In the genomic region with DNA sequence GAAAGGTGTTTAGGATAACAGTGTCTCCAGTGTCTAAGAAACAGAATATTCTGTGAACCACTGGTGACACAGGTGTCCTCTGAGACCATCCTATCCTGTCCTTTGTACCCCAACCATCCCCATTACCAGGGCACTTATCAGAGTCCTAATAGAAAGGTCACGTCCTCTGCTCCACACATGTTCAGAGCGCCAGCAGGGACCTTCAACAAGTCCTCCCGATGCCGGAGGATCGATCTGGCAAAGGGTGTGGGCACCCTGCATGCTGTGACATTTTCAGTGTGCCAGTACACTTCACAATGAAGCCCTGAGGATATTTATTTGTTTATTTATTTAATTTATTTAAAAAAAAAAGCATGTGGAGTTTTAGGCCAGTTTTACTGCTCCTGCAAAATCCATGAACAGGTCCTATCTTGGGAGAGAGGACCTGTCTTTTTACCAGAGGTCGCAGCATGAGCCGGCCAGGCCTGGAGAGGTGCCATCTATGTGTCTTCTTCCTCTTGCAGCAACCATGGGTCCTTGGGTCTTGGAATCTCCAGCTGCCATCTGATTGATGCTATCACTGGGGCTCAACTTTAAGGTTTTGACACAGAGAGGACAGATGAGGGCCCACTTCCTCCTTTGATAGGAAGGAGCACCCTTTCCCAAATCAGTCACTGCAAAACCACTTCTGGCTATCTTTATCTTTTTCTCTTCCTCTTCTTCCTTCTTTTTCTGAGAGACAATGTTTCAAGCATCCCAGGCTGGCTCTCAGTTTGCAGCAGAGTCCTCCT, we compare ENCODE assay signal across 25 mouse cellular contexts. TPM values are rescaled to one million over a fixed set of nuclear protein-coding genes. Genes with fewer than 3 reads are reported as not detected.
DNase-seq lines count a peak whose midpoint lies in the region; ATAC-seq and TF ChIP-seq lines count a peak whose summit lies in the region.
"Had no signal": no experiment of that assay in that cellular context is flagged by ENCODE, and none has a peak within 500 bp of the region (broad histone marks: within the 10 kb centered on the region; RNA-seq: fewer than 3 reads in every experiment).

No protein-coding gene starts in this region.

- H3K27me3 ChIP-seq in liver, adult 2 months (ENCODE audit: control insufficient read depth, insufficient read depth, low read length), result no peaks in the 10 kb centered on the region
- no peaks in the 10 kb centered on the region for H3K27me3 ChIP-seq in liver, postnatal 0 days (ENCODE audit: insufficient read depth, low read length)
- no peaks in the 10 kb centered on the region for H3K27me3 ChIP-seq in embryonic facial prominence, embryonic 12.5 days
- no peaks in the 10 kb centered on the region for H3K27me3 ChIP-seq in liver, embryonic 12.5 days (replicated peaks)
- H3K27me3 ChIP-seq: embryonic facial prominence, embryonic 15.5 days; stomach, embryonic 15.5 days had no signal

- no peak overlapping the region for H3K4me2 ChIP-seq in liver, postnatal 0 days (ENCODE audit: low read depth, low read length)
- no peak overlapping the region for H3K4me2 ChIP-seq in embryonic facial prominence, embryonic 12.5 days (replicated peaks)
- H3K4me2 ChIP-seq in liver, embryonic 12.5 days, result peak overlapping the region; percentile 53
- H3K4me2 ChIP-seq: neural tube, embryonic 15.5 days had no signal

- H3K79me2 ChIP-seq in liver, adult 2 months (ENCODE audit: control insufficient read depth, insufficient read depth, low read length), result no peaks in the 10 kb centered on the region

- no peak overlapping the region for H3K4me3 ChIP-seq in liver, adult 2 months (ENCODE audit: insufficient read depth, low read depth, low read length)
- no peak overlapping the region for H3K4me3 ChIP-seq in liver, postnatal 0 days (ENCODE audit: low read depth, low read length)
- no peak overlapping the region for H3K4me3 ChIP-seq in embryonic facial prominence, embryonic 12.5 days
- no peak overlapping the region for H3K4me3 ChIP-seq in liver, embryonic 12.5 days
- H3K4me3 ChIP-seq: embryonic facial prominence, embryonic 15.5 days; neural tube, embryonic 15.5 days; stomach, embryonic 15.5 days had no signal

- no peak for ATAC-seq in liver, postnatal 0 days
- ATAC-seq in embryonic facial prominence, embryonic 12.5 days (ENCODE audit: insufficient number of reproducible peaks, insufficient read depth, low FRiP score, low TSS enrichment), result no peak
- ATAC-seq in liver, embryonic 12.5 days, result no peak
- ATAC-seq: activated CD4-positive, CD25-positive, alpha-beta regulatory T cell, adult 4 months; inflammation-experienced regulatory T-cells, adult 6 months; midbrain, embryonic 16.5 days had no signal

- peak overlapping the region; percentile 43 for H3K27ac ChIP-seq in liver, adult 2 months (replicated peaks; ENCODE audit: insufficient read depth, low read depth, low read length)
- H3K27ac ChIP-seq in liver, postnatal 0 days (ENCODE audit: low read depth), result no peak overlapping the region
- peak overlapping the region; percentile 78 for H3K27ac ChIP-seq in embryonic facial prominence, embryonic 12.5 days
- peak overlapping the region; percentile 52; the same call in 1 of the 2 replicates for H3K27ac ChIP-seq in liver, embryonic 12.5 days
- H3K27ac ChIP-seq: heart, embryonic 15.5 days; neural tube, embryonic 15.5 days; stomach, embryonic 15.5 days had no signal

- no peak for TF ChIP-seq CTCF in liver, adult 2 months (IDR thresholded peaks at IDR 0.05; ENCODE audit: low read depth, low read length)
- no peak for TF ChIP-seq CTCF in liver, postnatal 0 days (IDR thresholded peaks at IDR 0.05; ENCODE audit: low read depth)

- no peak for TF ChIP-seq POLR2A in liver, adult 2 months (IDR thresholded peaks at IDR 0.05; ENCODE audit: extremely low read depth, insufficient read depth, low read length)

- TF ChIP-seq EP300 in liver, postnatal 0 days (IDR thresholded peaks at IDR 0.05; ENCODE audit: low read depth), result no peak

- intact Hi-C loops in gastrocnemius, postnatal 36 days (cut with DNase I), result no loop called here

- H3K36me3 ChIP-seq in liver, adult 2 months (ENCODE audit: control insufficient read depth, insufficient read depth, low read length), result no peaks in the 10 kb centered on the region
- no peaks in the 10 kb centered on the region for H3K36me3 ChIP-seq in liver, postnatal 0 days (replicated peaks; ENCODE audit: insufficient read depth, low read length)
- no peaks in the 10 kb centered on the region for H3K36me3 ChIP-seq in embryonic facial prominence, embryonic 12.5 days
- H3K36me3 ChIP-seq in liver, embryonic 12.5 days, result no peaks in the 10 kb centered on the region
- H3K36me3 ChIP-seq: embryonic facial prominence, embryonic 15.5 days; heart, embryonic 15.5 days; neural tube, embryonic 15.5 days; stomach, embryonic 15.5 days had no signal

- 28% methylated on average over 7 of the region's 7 CpGs for WGBS in liver, adult 2 months
- WGBS in liver, postnatal 0 days (ENCODE audit: insufficient replicate concordance), result 48% methylated on average over 7 of the region's 7 CpGs
- WGBS in embryonic facial prominence, embryonic 12.5 days, result 90% methylated on average over 7 of the region's 7 CpGs
- WGBS in liver, embryonic 12.5 days (ENCODE audit: insufficient replicate concordance), result 53% methylated on average over 7 of the region's 7 CpGs

- H3K4me1 ChIP-seq in liver, adult 2 months (ENCODE audit: control insufficient read depth, insufficient read depth, low read length), result peaks cover 9% of the 10 kb centered on the region
- H3K4me1 ChIP-seq in liver, postnatal 0 days (ENCODE audit: insufficient read depth), result peaks cover 39% of the 10 kb centered on the region
- peaks cover 25% of the 10 kb centered on the region for H3K4me1 ChIP-seq in embryonic facial prominence, embryonic 12.5 days
- peaks cover 73% of the 10 kb centered on the region for H3K4me1 ChIP-seq in liver, embryonic 12.5 days
- H3K4me1 ChIP-seq: neural tube, embryonic 15.5 days had no signal

- peak; percentile 91 for DNase-seq in liver, adult 2 months (ENCODE audit: extremely low read depth, low read depth, low spot score)
- no peak for DNase-seq in liver, postnatal 0 days
- no peak for DNase-seq in right cerebral cortex, adult 18-20 months
- no peak for DNase-seq in gastrocnemius, postnatal 36 days
- DNase-seq in ovary, postnatal 36 days (ENCODE audit: low spot score), result no peak
- DNase-seq: adrenal gland, postnatal 10 days; cerebellum, adult 9-10 months; heart, postnatal 4 days; kidney, adult 2 months; kidney, postnatal 25 days; lung, postnatal 14 days; right cerebral cortex, postnatal 25 days; thymus, adult 18-20 months had no signal

- H3K9me3 ChIP-seq in liver, postnatal 0 days (ENCODE audit: low read length), result no peaks in the 10 kb centered on the region
- H3K9me3 ChIP-seq in embryonic facial prominence, embryonic 12.5 days, result no peaks in the 10 kb centered on the region
- H3K9me3 ChIP-seq in liver, embryonic 12.5 days (replicated peaks), result no peaks in the 10 kb centered on the region
- H3K9me3 ChIP-seq: embryonic facial prominence, embryonic 15.5 days; heart, embryonic 15.5 days; neural tube, embryonic 15.5 days; stomach, embryonic 15.5 days had no signal

- H3K9ac ChIP-seq in liver, adult 2 months (ENCODE audit: low read depth, low read length), result no peak overlapping the region
- H3K9ac ChIP-seq in liver, postnatal 0 days (replicated peaks), result no peak overlapping the region
- H3K9ac ChIP-seq in embryonic facial prominence, embryonic 12.5 days, result no peak overlapping the region
- H3K9ac ChIP-seq in liver, embryonic 12.5 days, result 0 out of 2 replicates have a peak overlapping the region, but pooled peaks have one; percentile 24
- H3K9ac ChIP-seq: embryonic facial prominence, embryonic 15.5 days; heart, embryonic 15.5 days; neural tube, embryonic 15.5 days; stomach, embryonic 15.5 days had no signal

RNA-seq across cellular contexts. Expression of gene Oaf, which starts 6.3 kb away (rescaled TPM):
- total RNA-seq in liver, adult 2 months (2014; rRNA removed), result 237 and 289 TPM in 2 replicates
- 243 and 326 TPM in 2 replicates for polyA plus RNA-seq in liver, adult 2 months (2012; rRNA removed)
- polyA plus RNA-seq in liver, postnatal 0 days (2015; fragmentation: Nextera tagmentation; extraction: Ambion mirVana), result 59.3 and 70.0 TPM in 2 replicates
- polyA plus RNA-seq in embryonic facial prominence, embryonic 12.5 days (2016; fragmentation: Nextera tagmentation; extraction: Ambion mirVana), result 89.3 and 106 TPM in 2 replicates
- 37.8 and 44.1 TPM in 2 replicates for polyA plus RNA-seq in liver, embryonic 12.5 days (2016; fragmentation: Nextera tagmentation; extraction: Ambion mirVana)
- total RNA-seq in gastrocnemius, postnatal 36 days (2021), result 10 to 100 TPM in 1 of 2 experiments, 1 to 10 TPM in 1; 5.4 to 10.7 TPM

RNA-seq across cellular contexts. Expression of gene Pou2f3, which starts 35.8 kb away (rescaled TPM):
- total RNA-seq in liver, adult 2 months (2014; rRNA removed), result not detected in 2 replicates
- not detected in 2 replicates for polyA plus RNA-seq in liver, adult 2 months (2012; rRNA removed)
- 0.05 TPM in 1 of 2 replicates, not detected in the other for polyA plus RNA-seq in liver, postnatal 0 days (2015; fragmentation: Nextera tagmentation; extraction: Ambion mirVana)
- 0.18 TPM in 1 of 2 replicates, not detected in the other for polyA plus RNA-seq in embryonic facial prominence, embryonic 12.5 days (2016; fragmentation: Nextera tagmentation; extraction: Ambion mirVana)
- not detected in 2 replicates for polyA plus RNA-seq in liver, embryonic 12.5 days (2016; fragmentation: Nextera tagmentation; extraction: Ambion mirVana)
- total RNA-seq in gastrocnemius, postnatal 36 days (2021), result not detected
- total RNA-seq: adrenal gland, postnatal 10 days; layer of hippocampus, postnatal 14 days; left cerebral cortex, postnatal 10 days had no signal
- polyA plus RNA-seq: activated CD4-positive, CD25-positive, alpha-beta regulatory T cell, adult 4 months; inflammation-experienced regulatory T-cells, adult 6 months; liver, embryonic 14.5 days; midbrain, embryonic 16.5 days; neural tube, embryonic 15.5 days had no signal
